Mouse (Mus musculus) T-cell, adult 2 months (primary cell): ENCODE measurements around the gene Eefsec.

Experiments
- DNase-seq: peaks from one replicate; pipeline ENCODE4 v3.0.0; 2022; ENCODE audit warnings: low spot score

Eefsec gene

GRCm38 (mm10) chr6:88342965-88343364 is 103.4 kb downstream of the Eefsec start:
- no peak for DNase-seq

- DNase-seq = no peak
Measured at GRCm38 (mm10) chr6:88341182-88341581, 105.2 kb downstream of the Eefsec start.

DNA sequence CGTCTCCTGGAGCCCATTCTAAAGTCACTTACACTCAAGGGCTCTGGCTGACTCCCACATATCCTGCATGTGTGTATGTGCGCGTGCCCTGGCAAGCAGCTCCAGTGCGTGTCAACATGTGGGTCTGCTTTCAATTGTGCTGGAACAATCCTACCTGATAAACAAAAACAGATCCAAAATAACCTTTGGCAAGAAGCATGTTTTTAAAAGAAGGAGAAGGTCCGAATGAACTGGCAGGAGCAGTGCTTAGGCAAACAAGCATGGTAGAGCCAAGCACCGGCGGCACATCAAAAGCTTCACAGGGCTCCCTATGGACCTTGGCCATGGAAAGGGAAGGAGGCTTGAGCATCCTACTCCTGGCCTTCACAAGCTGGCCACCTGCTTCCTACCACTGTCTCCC is 105.6 kb downstream of the Eefsec start:
- no peak for DNase-seq

GRCm38 (mm10) chr6:88329336-88329735 is 117.0 kb downstream of the Eefsec start:
- DNase-seq = no peak

DNA sequence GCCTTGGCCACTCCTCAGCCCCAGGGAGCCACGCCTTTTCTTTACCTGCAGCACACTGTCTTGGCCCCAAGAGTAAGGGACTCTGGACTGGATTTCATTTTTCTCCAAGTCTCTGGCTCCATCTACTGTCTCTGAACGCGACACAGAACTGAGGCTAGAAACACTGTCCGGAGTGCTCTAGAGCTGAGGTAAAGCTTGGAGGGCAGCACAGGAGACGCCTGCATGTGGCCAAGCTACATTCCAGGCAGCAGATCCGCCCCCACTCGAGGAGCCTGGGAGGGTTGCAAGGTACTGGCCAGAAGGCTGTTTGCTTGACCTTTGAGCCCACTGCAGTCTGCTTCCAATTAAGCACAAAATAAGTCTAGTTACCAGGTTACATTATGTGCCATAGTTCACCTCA is 124.5 kb downstream of the Eefsec start:
- DNase-seq = no peak

- DNase-seq = no peak
Measured at GRCm38 (mm10) chr6:88321253-88321652, 125.1 kb downstream of the Eefsec start.

- no peak for DNase-seq
Measured at GRCm38 (mm10) chr6:88319735-88320134, 126.6 kb downstream of the Eefsec start.

DNA sequence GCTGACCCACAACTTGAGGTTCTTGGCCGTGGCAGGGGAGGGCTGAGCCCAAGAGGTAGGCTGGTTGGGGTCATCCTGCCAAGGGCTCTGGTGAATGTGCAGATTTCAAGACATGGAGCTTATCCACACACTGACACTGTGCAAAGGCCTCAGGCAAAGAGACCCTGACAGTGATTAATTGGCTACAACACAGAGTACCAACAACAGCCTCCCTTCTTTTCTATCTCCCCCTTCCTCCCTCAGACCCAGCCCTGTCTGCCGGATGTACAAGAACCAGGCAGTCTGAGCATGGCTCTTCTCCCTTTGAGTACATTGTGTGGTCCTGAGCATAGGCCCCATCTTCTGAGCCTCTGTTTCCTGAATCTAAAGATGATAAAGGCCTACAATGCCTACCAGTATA is 131.0 kb downstream of the Eefsec start:
- no peak for DNase-seq

- no peak for DNase-seq
Measured at GRCm38 (mm10) chr6:88313937-88314336, 132.4 kb downstream of the Eefsec start.

GRCm38 (mm10) chr6:88311593-88311992 is 134.7 kb downstream of the Eefsec start:
- DNase-seq = no peak

DNA sequence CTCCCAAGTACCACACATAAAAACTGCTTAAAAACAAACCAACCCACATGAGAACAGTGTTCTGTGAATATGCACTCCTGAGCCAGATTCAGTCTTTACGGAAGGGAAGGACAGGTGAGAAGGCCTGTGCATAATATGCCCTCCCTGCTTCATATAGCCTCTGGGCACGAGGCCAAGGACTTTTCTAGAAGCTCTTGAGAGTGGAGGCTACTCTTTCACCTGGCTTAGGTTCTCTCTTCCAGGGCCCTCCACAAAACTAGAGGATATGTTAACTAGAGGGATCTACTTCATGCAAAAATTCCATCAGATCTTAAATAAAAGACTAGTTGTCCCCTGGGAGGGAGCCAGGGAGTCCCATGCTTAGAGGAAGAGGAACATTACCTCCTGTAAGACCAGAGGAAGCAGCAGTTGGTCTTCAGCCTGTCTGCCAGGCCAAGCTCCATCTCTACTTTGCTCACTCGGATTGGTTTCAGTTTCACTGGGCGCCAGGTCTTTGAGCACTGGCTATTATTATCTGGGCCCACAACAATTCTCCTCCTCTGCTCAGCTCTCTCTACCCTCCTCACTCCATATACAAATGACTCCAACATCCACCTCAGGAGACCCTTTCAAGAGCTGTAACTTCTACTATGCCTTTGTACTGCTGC is 140.1 kb downstream of the Eefsec start:
- no peak for DNase-seq

- DNase-seq = no peak
Measured at GRCm38 (mm10) chr6:88301234-88301633, 145.1 kb downstream of the Eefsec start.

- no peak for DNase-seq
Measured at GRCm38 (mm10) chr6:88299491-88299890, 146.8 kb downstream of the Eefsec start.

DNA sequence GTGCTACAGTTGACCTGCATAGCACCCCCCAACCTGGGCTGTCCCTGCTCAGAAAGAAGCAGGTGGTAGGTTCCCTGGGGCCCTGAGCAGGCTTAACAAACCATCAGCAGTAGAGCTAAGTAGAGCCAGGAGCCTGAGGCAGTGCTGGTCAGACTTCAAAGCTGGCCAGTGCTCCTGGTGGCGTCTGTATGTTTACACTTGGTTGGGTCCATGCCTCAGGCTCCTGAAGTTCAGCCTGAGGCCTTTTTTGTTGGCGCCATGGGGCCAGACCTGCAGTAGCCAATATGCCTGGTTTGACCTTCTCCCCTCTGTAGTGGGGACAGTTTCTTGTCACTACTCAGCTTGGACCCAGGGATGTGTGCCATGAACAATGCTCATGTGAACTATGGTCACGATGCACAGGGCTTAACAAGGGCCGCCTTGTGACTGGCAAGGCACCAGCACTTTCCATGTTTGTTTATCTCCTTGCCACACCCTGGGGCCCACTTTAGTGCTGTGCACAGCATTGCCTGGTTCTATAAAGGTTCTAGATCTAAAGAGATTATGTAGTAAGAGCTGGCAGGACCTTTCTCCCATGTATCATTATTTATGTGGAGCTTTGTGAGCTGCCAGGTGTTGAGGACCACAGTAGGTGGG is 153.9 kb downstream of the Eefsec start:
- no peak for DNase-seq

DNA sequence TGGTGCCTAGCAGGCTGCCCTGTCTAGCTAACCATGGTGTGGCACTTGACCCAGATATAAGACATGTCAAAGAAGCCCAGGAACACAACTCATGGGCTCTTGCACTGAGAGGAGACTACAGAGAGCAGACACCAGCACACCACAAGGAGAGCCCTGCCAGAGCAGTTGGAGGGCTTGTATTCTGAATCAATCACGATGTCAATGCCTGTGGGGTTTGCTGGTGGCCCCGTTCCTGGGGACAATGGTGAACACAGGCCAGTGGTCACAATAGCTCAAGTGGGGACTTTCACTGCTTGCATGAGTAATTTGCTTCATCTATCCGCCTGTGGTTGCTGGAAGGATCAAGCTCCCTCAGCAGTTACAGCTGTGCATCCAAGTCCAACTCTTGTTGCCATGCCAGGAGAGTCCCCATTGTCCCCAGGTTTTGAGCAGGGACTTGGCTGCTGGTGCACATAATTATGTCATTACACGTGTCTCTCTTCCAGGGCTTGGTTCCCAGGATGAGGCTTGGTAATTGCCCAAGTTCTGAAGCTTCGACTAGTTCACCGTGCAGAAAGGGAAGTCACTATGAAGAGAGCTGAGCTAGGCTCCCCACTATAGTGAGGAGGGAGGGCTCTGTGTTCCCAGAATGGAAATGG is 156.1 kb downstream of the Eefsec start:
- DNase-seq = no peak

DNA sequence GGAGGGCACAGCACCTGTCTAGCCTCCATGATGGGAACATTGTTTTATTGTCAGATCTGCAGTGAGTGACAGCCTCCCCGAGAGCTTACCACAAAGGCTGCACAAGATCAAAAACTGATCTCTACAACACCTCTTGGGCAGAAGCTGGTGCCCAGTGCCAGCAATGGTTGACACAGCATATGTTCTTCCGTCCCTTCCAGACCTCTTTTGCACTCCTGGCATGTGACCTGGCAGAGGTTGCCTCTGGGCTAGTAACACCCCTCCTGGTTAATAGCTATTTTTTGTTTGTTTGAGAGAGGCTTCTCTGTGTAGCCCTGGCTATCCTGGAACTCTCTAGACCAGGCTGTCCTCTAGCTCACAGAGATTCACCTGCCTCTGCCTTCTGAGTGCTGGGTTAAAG is 168.2 kb downstream of the Eefsec start:
- no peak for DNase-seq

GRCm38 (mm10) chr6:88277242-88277641 is 169.1 kb downstream of the Eefsec start:
- DNase-seq = no peak

GRCm38 (mm10) chr6:88276221-88276620 is 170.1 kb downstream of the Eefsec start:
- DNase-seq = no peak

DNA sequence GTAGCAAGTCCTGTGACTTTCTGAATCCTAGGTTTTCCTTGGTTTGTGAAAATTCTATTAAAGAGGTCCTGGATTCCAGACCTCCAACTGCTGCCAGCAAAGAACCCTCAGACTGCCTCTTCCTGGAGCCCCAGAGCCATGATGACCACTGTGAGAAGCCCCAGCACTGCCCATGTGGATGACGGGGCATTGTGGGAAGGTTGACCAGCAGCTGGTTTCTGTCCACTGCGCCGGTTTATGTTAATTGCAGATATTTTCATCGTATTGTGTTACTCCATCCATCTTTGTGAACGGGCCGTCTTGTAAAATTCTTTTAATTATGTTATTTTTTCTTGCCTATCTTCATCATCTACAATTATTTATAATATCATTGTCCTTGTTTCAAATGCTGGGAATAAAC is 171.7 kb downstream of the Eefsec start:
- DNase-seq = no peak

GRCm38 (mm10) chr6:88267970-88268369 is 178.4 kb downstream of the Eefsec start:
- no peak for DNase-seq

- no peak for DNase-seq
Measured at GRCm38 (mm10) chr6:88267068-88267467, 179.3 kb downstream of the Eefsec start.

GRCm38 (mm10) chr6:88266055-88266454 is 180.3 kb downstream of the Eefsec start:
- DNase-seq = no peak

- no peak for DNase-seq
Measured at GRCm38 (mm10) chr6:88265355-88265754, 181.0 kb downstream of the Eefsec start.

- DNase-seq = no peak
Measured at GRCm38 (mm10) chr6:88262160-88262559, 184.2 kb downstream of the Eefsec start.
